Mouse (Mus musculus): ENCODE measurements at regions not wholly inside any gene's neighbourhood (a gene's known extent, or its start where the extent isn't known, plus 50 kb on each side); places are given as distances from the start of the nearest gene placed in this dataset.

DNA sequence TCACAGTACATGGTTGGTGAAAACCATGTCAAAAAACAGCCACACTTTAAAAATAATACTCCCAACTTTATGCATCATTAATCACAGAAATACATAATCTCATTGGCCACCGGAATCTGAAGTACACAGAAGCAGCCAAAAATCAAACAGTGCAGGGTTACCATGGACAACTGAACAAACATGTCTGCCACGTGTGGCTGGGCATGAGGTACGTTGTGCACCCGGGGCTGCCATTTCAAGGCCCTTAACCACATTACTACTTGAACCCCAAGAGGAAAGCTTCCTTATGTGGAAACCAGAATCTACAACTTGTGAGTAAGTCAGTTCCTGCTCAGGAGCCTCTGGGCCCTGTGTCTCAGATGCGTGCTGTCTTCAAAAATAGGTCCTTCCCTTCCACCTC, 289.9 kb downstream of the Fam49a start:
- DNase-seq = no peak

DNA sequence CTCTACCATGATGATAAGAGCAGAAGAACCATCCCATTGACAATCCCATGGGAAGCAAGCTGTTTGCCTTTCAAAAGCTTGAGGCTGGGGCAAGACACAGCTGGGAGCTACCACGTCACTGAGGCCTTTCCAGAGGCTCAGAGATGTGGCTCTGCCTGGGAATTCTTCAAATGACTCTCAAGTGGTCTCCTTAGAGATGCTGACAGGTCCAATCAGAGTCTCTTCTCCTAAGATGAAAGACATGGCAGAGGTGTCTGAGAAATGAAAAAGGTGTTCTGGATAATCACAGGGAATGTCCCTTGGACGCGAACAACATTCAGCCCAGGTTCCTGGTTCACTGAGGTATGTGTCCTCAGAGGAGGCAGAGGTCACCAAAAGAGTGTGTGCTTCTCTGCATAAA, 287.7 kb downstream of the Fam49a start:
- no peak for DNase-seq

- DNase-seq = no peak
These were observed 286.7 kb downstream of the Fam49a start for GRCm38 (mm10) chr12:12548688-12549087.

DNA sequence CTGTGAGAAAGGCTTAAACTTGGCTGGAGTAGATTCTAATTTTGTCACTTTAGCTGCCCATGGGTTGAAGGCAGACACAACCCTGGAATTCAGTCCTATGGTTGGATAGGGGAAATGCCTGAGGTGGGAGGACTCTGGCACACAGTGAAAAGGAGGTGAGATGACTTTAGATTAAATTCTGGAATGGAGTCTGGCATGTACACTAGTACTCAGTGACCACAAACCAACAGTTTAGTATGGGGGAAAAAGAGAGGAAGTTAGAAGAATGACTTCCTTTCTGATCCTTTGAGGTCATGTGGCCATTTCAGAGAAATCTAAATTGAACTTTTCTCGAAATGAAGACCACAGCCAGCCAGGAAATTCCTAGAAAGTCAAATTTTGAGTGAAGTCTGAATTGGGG, 285.5 kb downstream of the Fam49a start:
- no peak for DNase-seq

- DNase-seq = no peak
These were observed 284.6 kb downstream of the Fam49a start for GRCm38 (mm10) chr12:12546372-12547031.

DNA sequence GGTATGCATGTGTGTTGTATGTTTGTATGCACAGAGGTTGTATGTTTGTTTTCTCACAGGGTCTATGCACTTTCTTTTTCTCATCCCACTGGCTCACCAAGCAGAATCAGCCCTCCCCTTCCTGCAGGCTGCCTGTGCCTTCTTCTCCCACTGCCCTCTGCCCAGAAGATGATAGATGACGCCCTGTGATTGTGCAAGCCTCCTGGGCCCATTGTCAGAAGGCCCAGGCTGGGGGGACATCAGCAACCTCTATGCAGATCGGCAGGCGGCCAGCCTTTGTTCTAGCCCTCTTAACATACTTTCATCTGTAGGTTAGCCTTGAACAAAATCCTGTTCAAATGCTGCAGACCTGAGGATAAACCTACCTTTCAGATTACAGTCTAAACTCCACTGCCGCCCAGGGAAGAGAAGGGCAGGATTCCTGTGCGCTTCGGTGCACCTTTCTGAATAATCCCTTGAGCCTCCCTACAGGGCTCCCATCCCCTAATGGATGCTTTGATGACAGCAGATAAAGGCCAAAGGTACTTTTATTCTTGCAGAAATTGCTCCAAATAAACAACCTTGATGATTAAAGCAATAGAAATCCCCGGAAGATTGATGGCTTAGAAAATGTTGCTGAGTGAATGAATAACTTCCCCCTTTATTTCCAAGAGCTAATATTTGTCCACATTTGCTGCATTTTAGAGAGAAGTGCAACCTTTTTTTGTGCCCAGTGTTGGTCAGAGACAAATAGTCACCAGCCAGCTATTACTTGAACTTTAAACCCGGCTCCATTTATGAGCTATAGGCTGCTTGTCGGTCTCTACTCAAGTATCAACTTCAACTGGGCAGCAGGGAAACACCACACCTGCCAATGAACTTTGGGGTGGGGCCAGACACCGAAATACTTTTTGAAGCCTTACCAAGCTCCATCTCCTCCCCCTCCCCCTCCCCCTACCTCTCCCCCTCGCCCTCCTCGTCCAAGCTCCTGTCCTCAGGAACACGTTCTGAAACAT, 279.4 kb downstream of the Fam49a start:
- no peak for DNase-seq

GRCm38 (mm10) chr12:12539291-12539690, 277.4 kb downstream of the Fam49a start:
- no peak for DNase-seq

DNA sequence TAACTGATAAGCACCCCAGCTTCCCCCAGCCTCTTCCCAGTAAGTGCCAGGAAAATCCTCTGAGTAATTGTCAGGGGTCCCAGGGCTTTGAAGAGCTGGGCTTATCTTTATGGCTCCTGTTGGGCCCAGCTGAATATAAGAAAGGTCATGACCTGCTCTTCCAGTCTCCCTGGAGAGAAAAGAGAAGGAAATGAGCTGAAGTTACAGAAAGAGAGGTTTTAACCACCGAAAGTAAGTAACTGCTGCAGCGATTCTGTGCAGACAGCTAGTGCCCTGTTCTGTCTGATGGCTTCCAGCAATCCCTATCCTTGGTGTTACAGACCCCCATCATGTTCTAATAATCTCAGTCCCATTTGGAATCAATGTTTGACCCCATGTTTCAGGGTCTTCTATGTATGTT, 272.8 kb downstream of the Fam49a start:
- no peak for DNase-seq

- DNase-seq = no peak
These were observed 268.9 kb downstream of the Fam49a start for GRCm38 (mm10) chr12:12530796-12531195.

DNA sequence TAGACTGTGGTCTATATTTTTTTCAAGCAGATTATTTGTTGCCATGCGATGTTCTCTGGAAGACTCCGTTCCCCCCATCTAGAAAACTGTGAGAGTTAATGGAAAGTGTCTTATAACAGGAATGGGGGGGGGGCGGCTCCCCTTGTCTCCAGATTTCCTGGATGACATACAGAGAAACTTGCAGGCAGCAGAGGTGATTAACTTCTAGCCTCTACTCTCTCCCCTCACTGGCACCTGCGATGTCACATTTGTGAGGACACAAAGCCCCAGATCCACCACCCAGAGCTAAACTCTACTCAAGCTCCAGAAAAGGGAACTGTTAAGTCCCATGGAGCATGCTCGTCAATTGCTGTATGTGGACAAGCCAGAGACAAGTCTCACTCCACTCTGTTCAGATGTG, 267.6 kb downstream of the Fam49a start:
- no peak for DNase-seq

- no peak for DNase-seq
These were observed 266.6 kb downstream of the Fam49a start for GRCm38 (mm10) chr12:12528478-12528981.

GRCm38 (mm10) chr12:12527766-12528477, 266.0 kb downstream of the Fam49a start:
- DNase-seq = no peak

DNA sequence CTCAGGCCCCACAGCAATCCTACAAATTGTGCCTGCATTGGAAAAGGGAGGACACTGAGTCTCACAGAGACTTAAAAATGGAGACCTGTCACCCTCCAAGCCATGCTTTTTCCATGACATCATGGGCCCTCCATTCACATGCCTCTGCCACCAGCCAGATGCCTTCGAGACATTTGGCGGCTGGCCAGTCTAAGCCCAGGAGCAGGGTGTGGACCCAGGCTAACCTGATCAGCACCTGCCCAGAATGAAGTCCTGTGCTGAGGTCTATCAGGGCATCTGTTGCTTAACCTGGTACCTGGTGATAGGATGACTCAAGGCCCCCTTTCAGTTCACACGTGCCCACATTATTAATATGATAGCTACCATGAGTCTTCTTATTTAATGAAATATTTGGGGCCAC, 265.4 kb downstream of the Fam49a start:
- DNase-seq = no peak

GRCm38 (mm10) chr12:12520311-12520852, 258.4 kb downstream of the Fam49a start:
- DNase-seq = no peak

GRCm38 (mm10) chr12:12518490-12519070, 256.6 kb downstream of the Fam49a start:
- DNase-seq = no peak

DNA sequence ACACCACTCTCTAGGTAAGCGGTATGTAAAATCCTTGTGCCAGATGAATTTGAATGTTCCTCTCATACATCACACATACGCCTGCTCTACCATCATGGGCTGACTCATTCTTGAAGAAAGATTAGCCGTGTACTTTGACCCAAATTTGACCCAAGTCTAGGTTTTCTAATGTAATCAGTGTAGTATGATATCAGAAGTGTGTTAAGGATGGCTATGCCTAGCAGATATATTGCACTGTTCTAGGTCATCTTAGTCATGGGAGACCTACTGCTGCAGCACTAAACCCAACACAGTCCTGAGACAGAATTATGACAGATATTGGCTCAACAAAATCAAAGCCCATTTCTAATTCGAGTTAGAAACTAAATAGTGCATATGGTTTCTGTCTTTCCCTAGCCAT, 255.1 kb downstream of the Fam49a start:
- no peak for DNase-seq

DNA sequence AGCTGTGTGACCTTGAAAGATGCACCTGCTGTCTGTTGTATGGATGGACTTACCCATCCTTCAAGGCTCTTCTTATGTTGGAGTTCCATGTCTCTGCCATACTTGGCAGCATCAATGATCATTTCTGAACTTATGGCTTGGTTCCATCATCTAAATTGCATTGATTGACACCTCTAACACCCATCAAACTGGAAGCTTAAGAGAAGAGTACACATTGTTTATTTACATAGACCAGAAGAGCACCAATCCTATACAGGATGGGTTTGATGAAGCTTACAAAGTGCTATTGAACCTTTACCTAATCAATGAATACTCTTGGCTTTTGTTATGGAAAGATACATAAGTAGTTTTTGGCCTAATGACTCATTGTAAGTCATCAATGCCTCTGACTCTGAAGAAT, 248.8 kb downstream of the Fam49a start:
- no peak for DNase-seq

GRCm38 (mm10) chr12:12509164-12509937, 247.4 kb downstream of the Fam49a start:
- no peak for DNase-seq

GRCm38 (mm10) chr12:12508487-12509125, 246.7 kb downstream of the Fam49a start:
- no peak for DNase-seq

GRCm38 (mm10) chr12:12506671-12507070, 244.7 kb downstream of the Fam49a start:
- DNase-seq = no peak

- no peak for DNase-seq
These were observed 243.7 kb downstream of the Fam49a start for GRCm38 (mm10) chr12:12505590-12505989.
